Mouse (Mus musculus): ENCODE measurements around the gene Crispld2.
A peak's percentile ranks its signal among the peaks of the same experiment; 100 is the strongest.

The Crispld2 gene

GRCm38 (mm10) chr8:120067936-120068668 is 75.9 kb downstream of the Crispld2 start:
- no peak for DNase-seq (ENCODE audit: low spot score in 2 of 2)

- DNase-seq (ENCODE audit: low spot score in 2 of 2), result peak; percentile 83 to 90
These were observed 79.4 kb downstream of the Crispld2 start for GRCm38 (mm10) chr8:120071684-120072083.

GRCm38 (mm10) chr8:120072259-120072658 is 80.0 kb downstream of the Crispld2 start:
- no peak for DNase-seq (ENCODE audit: low spot score in 2 of 2)

- no peak for DNase-seq (ENCODE audit: low spot score in 2 of 2)
These were observed 80.6 kb downstream of the Crispld2 start for GRCm38 (mm10) chr8:120072827-120073226.

DNA sequence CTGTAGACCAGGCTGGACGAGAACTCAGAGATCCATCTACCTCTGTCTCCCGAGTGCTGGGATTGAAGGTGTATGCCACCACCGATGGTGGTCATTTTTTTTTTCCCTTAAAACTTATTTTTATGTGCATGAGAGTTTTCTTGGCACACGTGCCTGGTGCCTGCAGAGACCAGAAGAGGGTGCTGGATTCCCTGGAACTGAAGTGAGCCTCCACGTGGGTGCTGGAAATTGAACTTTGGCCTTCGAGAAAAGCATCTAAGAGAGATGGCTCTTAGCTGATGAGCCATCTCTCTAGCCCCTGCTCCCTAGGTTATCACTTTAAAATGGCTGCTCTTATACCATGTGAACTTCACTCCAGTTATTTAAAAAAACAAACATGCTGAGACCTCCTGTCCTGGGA is 82.3 kb downstream of the Crispld2 start:
- no peak for DNase-seq (ENCODE audit: low spot score in 2 of 2)

GRCm38 (mm10) chr8:120075347-120075746 is 83.1 kb downstream of the Crispld2 start:
- DNase-seq (ENCODE audit: low spot score in 2 of 2), result no peak

- peak; percentile 64 to 70 for DNase-seq (ENCODE audit: low spot score in 2 of 2)
These were observed 85.8 kb downstream of the Crispld2 start for GRCm38 (mm10) chr8:120078080-120078479.

GRCm38 (mm10) chr8:120079361-120079760 is 87.1 kb downstream of the Crispld2 start:
- no peak for DNase-seq (ENCODE audit: low spot score in 2 of 2)

DNA sequence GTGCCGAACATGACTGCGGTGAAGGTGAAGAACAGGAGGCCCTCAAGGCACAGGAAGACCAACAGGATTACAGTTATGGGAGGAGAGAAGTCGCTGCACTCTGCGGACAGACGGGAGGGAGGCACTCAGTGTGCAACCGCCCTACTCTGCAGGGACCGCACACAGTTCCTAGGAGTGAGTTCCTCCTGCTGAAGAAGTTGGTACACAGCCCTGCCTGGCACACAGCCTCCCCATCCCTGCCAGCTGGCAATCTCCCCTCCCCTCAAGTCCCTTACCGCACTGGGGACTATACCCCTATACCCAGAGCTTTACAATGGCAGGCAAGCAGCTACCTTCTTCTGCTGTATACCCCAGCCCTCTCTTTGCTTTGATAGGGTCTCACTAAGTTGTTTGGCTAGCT is 91.0 kb downstream of the Crispld2 start:
- DNase-seq (ENCODE audit: low spot score in 2 of 2), result no peak

GRCm38 (mm10) chr8:120084783-120085182 is 92.5 kb downstream of the Crispld2 start:
- DNase-seq (ENCODE audit: low spot score in 2 of 2), result no peak

- DNase-seq (ENCODE audit: low spot score in 2 of 2), result no peak
These were observed 97.3 kb downstream of the Crispld2 start for GRCm38 (mm10) chr8:120089511-120089910.

GRCm38 (mm10) chr8:120091032-120091431 is 98.8 kb downstream of the Crispld2 start:
- no peak for DNase-seq (ENCODE audit: low spot score in 2 of 2)

GRCm38 (mm10) chr8:120093103-120093502 is 100.9 kb downstream of the Crispld2 start:
- no peak for DNase-seq (ENCODE audit: low spot score in 2 of 2)

GRCm38 (mm10) chr8:120094801-120095200 is 102.6 kb downstream of the Crispld2 start:
- DNase-seq (ENCODE audit: low spot score in 2 of 2), result no peak

DNA sequence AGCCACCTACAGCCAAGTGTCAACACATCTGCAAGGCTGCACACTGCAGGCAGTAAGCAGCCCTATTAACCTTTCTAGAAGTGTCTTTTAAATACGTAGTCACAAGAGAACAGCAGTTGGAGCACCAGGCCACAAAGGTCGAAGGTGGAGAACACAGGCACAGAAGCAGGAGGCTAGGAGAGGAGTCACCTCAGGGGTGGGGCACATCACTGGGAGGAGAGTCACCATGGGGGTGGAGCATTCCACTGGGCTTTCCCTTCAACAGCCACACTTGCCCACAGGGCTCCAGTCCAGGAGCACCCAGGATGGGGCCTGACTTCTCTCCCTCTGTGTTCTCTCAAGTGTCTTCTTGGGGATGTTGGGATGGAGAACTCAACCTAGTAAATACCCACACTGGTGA is 104.2 kb downstream of the Crispld2 start:
- no peak for DNase-seq (ENCODE audit: low spot score in 2 of 2)

- DNase-seq (ENCODE audit: low spot score in 2 of 2), result no peak
These were observed 108.3 kb downstream of the Crispld2 start for GRCm38 (mm10) chr8:120100388-120101067.

DNA sequence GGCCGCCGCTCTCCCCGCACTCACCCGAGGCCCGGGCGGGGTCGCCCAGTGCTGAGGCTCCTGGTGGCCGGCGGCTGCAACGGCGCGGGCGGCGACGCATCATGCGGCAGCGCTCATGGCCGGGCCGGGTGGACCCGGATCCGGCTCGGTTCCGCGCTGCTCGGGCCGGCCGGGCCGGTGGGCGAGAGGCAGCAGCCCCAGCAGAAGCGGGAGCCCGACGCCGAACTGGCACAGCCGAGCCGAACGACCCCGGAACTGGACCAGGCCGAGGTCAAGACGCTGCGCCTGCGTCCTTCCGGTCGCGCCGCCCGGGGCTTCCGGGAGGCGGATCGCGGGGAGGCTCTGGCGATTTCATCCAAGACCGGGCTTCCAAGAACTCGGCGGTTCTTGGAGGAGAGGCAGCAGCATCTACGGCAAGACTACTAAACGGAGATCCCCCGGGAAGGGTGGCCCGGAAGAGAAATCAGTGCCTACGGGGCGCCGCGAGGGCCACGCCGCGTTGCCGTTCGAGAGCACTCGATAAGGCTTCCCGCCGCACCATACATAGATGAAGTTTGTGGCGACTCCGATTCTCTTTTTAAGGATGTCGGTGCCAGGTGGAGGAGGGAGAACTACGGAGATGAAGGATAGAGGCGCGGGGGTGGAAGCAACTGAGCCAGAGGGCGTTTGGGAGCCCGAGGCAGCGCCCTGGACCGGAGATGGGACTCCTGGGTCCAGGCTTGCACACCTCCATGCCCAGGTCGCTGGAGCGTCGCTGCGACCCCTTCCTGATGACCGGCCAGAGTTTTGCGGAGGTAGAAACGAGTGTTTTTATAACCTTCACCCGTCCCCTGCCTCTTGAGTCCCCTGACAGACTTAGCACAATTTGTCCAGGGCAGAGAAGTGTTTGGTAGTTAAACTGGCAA is 109.1 kb downstream of the Crispld2 start, which contains the start of gene Zdhhc7:
Zdhhc7 (minus strand) TSS at position 415 of the 905 bp plus-strand sequence.
- DNase-seq (ENCODE audit: low spot score in 2 of 2), result peak; percentile 73 to 76

Data from frontal cortex, postnatal 25 days (tissue).